Mouse (Mus musculus) neutrophil, adult 83 days (primary cell): ENCODE results near the gene Syne3. TPM values are rescaled to one million over a fixed set of nuclear protein-coding genes. Genes with fewer than 3 reads are reported as not detected.

Experiments
- total RNA-seq, 2 experiments: library from RNA; stranded (reverse); gene quantifications; one replicate each; pipeline ENCODE4 v1.2.4; 2023

Syne3 gene
- 10 to 100 TPM; 33.1 to 35.9 TPM for total RNA-seq

GRCm38 (mm10) chr12:105009370-105010212 is at the start of gene Syne3:
Gene Syne3, minus strand, starts transcription at chr12:105009809.

GRCm38 (mm10) chr12:105032147-105032831 is 22.7 kb upstream of the Syne3 start, which contains the start of gene Glrx5:
Gene Glrx5, plus strand, starts transcription at chr12:105032688.

Other genes starting within 250 kb of the Syne3 start
- gene Clmn, start 144.7 kb downstream of the Syne3 start, total RNA-seq: under 1 TPM; 0.04 to 0.11 TPM
- 10 to 100 TPM; 25.7 to 45.1 TPM for gene Glrx5, start 22.9 kb upstream of the Syne3 start, total RNA-seq
- not detected for gene Tcl1b2, start 136.2 kb upstream of the Syne3 start, total RNA-seq
- not detected for gene Tcl1b1, start 149.9 kb upstream of the Syne3 start, total RNA-seq
- gene Tcl1b5, start 166.5 kb upstream of the Syne3 start, total RNA-seq: not detected
- not detected for gene Tcl1b3, start 181.2 kb upstream of the Syne3 start, total RNA-seq
- not detected for gene Tcl1b4, start 192.1 kb upstream of the Syne3 start, total RNA-seq
- not detected for gene Tcl1, start 213.0 kb upstream of the Syne3 start, total RNA-seq